Mouse (Mus musculus): ENCODE results near the gene Snn.

- TF ChIP-seq POLR2A (IDR thresholded peaks at IDR 0.05; ENCODE audit: control insufficient read depth, low read depth, low read length) (no peak), CTCF (IDR thresholded peaks at IDR 0.05; ENCODE audit: control insufficient read depth, insufficient read depth, insufficient replicate concordance, low read depth, low read length) (no peak)
Observed at GRCm38 (mm10) chr16:11093717-11094386, 33.1 kb downstream of the Snn start.

All from testis, adult 2 months (tissue).